Mouse (Mus musculus): ENCODE results near the gene Nell2. TPM values are rescaled to one million over a fixed set of nuclear protein-coding genes. Genes with fewer than 3 reads are reported as not detected.

Nell2 gene
- polyA plus RNA-seq, 1 experiment from 2014 or later = 1.9 TPM

GRCm38 (mm10) chr15:95138709-95139409 lies 389.5 kb downstream of the Nell2 start:
- H3K27me3 ChIP-seq (ENCODE audit: control insufficient read depth, insufficient read depth, low read length) = no peaks in the 10 kb centered on the region
- ATAC-seq (replicated peaks; ENCODE audit: extremely low read depth, insufficient read depth, low FRiP score) = no peak
- WGBS = 53% methylated on average over 12 of the region's 12 CpGs
- no peaks in the 10 kb centered on the region for H3K9me3 ChIP-seq (replicated peaks; ENCODE audit: control insufficient read depth, low read length)
- H3K9ac ChIP-seq (ENCODE audit: low read length) = no peak overlapping the region
- H3K27ac ChIP-seq (ENCODE audit: low read length) = no peak overlapping the region
- H3K4me1 ChIP-seq (ENCODE audit: control insufficient read depth, insufficient read depth, low read length) = no peaks in the 10 kb centered on the region
- no peak overlapping the region for H3K4me3 ChIP-seq (ENCODE audit: low read length)
- no peak overlapping the region for H3K4me2 ChIP-seq (ENCODE audit: low read depth, low read length)
- H3K36me3 ChIP-seq (ENCODE audit: control insufficient read depth, insufficient read depth) = no peaks in the 10 kb centered on the region

- no peak overlapping the region for H3K9ac ChIP-seq (ENCODE audit: low read length)
- 67% methylated on average over 10 of the region's 10 CpGs for WGBS
- no peaks in the 10 kb centered on the region for H3K27me3 ChIP-seq (ENCODE audit: control insufficient read depth, insufficient read depth, low read length)
- no peaks in the 10 kb centered on the region for H3K9me3 ChIP-seq (replicated peaks; ENCODE audit: control insufficient read depth, low read length)
- no peaks in the 10 kb centered on the region for H3K4me1 ChIP-seq (ENCODE audit: control insufficient read depth, insufficient read depth, low read length)
- H3K36me3 ChIP-seq (ENCODE audit: control insufficient read depth, insufficient read depth) = no peaks in the 10 kb centered on the region
- H3K4me3 ChIP-seq (ENCODE audit: low read length) = no peak overlapping the region
- no peak overlapping the region for H3K27ac ChIP-seq (ENCODE audit: low read length)
- no peak for ATAC-seq (replicated peaks; ENCODE audit: extremely low read depth, insufficient read depth, low FRiP score)
- no peak overlapping the region for H3K4me2 ChIP-seq (ENCODE audit: low read depth, low read length)
These were observed 391.1 kb downstream of the Nell2 start for GRCm38 (mm10) chr15:95137018-95137810.

- H3K27me3 ChIP-seq (ENCODE audit: control insufficient read depth, insufficient read depth, low read length) = no peaks in the 10 kb centered on the region
- no peak for ATAC-seq (replicated peaks; ENCODE audit: extremely low read depth, insufficient read depth, low FRiP score)
- H3K9me3 ChIP-seq (replicated peaks; ENCODE audit: control insufficient read depth, low read length) = no peaks in the 10 kb centered on the region
- no peak overlapping the region for H3K4me2 ChIP-seq (ENCODE audit: low read depth, low read length)
- H3K4me1 ChIP-seq (ENCODE audit: control insufficient read depth, insufficient read depth, low read length) = no peaks in the 10 kb centered on the region
- H3K9ac ChIP-seq (ENCODE audit: low read length) = no peak overlapping the region
- H3K4me3 ChIP-seq (ENCODE audit: low read length) = no peak overlapping the region
- WGBS = 85% methylated on average over 17 of the region's 17 CpGs
- H3K36me3 ChIP-seq (ENCODE audit: control insufficient read depth, insufficient read depth) = no peaks in the 10 kb centered on the region
- H3K27ac ChIP-seq (ENCODE audit: low read length) = no peak overlapping the region
These were observed 392.3 kb downstream of the Nell2 start for GRCm38 (mm10) chr15:95135926-95136609.

GRCm38 (mm10) chr15:95131401-95131800 lies 397.0 kb downstream of the Nell2 start:
- Histone ChIP-seq H3K4me2 (ENCODE audit: low read depth, low read length) (no peak overlapping the region), H3K4me1 (ENCODE audit: control insufficient read depth, insufficient read depth, low read length) (no peaks in the 10 kb centered on the region), H3K4me3 (ENCODE audit: low read length) (no peak overlapping the region), H3K9me3 (replicated peaks; ENCODE audit: control insufficient read depth, low read length) (no peaks in the 10 kb centered on the region), H3K9ac (ENCODE audit: low read length) (no peak overlapping the region), H3K27me3 (ENCODE audit: control insufficient read depth, insufficient read depth, low read length) (no peaks in the 10 kb centered on the region), H3K36me3 (ENCODE audit: control insufficient read depth, insufficient read depth) (no peaks in the 10 kb centered on the region), H3K27ac (ENCODE audit: low read length) (no peak overlapping the region)
- 63% methylated on average over 4 of the region's 4 CpGs for WGBS
- no peak for ATAC-seq (replicated peaks; ENCODE audit: extremely low read depth, insufficient read depth, low FRiP score)

- no peaks in the 10 kb centered on the region for H3K27me3 ChIP-seq (ENCODE audit: control insufficient read depth, insufficient read depth, low read length)
- H3K4me2 ChIP-seq (ENCODE audit: low read depth, low read length) = no peak overlapping the region
- H3K4me3 ChIP-seq (ENCODE audit: low read length) = no peak overlapping the region
- no peaks in the 10 kb centered on the region for H3K4me1 ChIP-seq (ENCODE audit: control insufficient read depth, insufficient read depth, low read length)
- no peak for ATAC-seq (replicated peaks; ENCODE audit: extremely low read depth, insufficient read depth, low FRiP score)
- no peaks in the 10 kb centered on the region for H3K9me3 ChIP-seq (replicated peaks; ENCODE audit: control insufficient read depth, low read length)
- 76% methylated on average over 4 of the region's 4 CpGs for WGBS
- H3K27ac ChIP-seq (ENCODE audit: low read length) = no peak overlapping the region
- no peaks in the 10 kb centered on the region for H3K36me3 ChIP-seq (ENCODE audit: control insufficient read depth, insufficient read depth)
- H3K9ac ChIP-seq (ENCODE audit: low read length) = no peak overlapping the region
These were observed 419.7 kb downstream of the Nell2 start for GRCm38 (mm10) chr15:95108626-95109025.

GRCm38 (mm10) chr15:95107246-95107809 lies 421.0 kb downstream of the Nell2 start:
- H3K4me3 ChIP-seq (ENCODE audit: low read length) = no peak overlapping the region
- H3K9me3 ChIP-seq (replicated peaks; ENCODE audit: control insufficient read depth, low read length) = no peaks in the 10 kb centered on the region
- H3K4me2 ChIP-seq (ENCODE audit: low read depth, low read length) = no peak overlapping the region
- WGBS = 72% methylated on average over 8 of the region's 8 CpGs
- H3K27ac ChIP-seq (ENCODE audit: low read length) = no peak overlapping the region
- no peaks in the 10 kb centered on the region for H3K4me1 ChIP-seq (ENCODE audit: control insufficient read depth, insufficient read depth, low read length)
- no peak overlapping the region for H3K9ac ChIP-seq (ENCODE audit: low read length)
- no peaks in the 10 kb centered on the region for H3K36me3 ChIP-seq (ENCODE audit: control insufficient read depth, insufficient read depth)
- no peaks in the 10 kb centered on the region for H3K27me3 ChIP-seq (ENCODE audit: control insufficient read depth, insufficient read depth, low read length)
- no peak for ATAC-seq (replicated peaks; ENCODE audit: extremely low read depth, insufficient read depth, low FRiP score)

GRCm38 (mm10) chr15:95101522-95101921 lies 426.8 kb downstream of the Nell2 start:
- H3K9me3 ChIP-seq (replicated peaks; ENCODE audit: control insufficient read depth, low read length) = no peaks in the 10 kb centered on the region
- H3K4me1 ChIP-seq (ENCODE audit: control insufficient read depth, insufficient read depth, low read length) = no peaks in the 10 kb centered on the region
- H3K4me2 ChIP-seq (ENCODE audit: low read depth, low read length) = no peak overlapping the region
- ATAC-seq (replicated peaks; ENCODE audit: extremely low read depth, insufficient read depth, low FRiP score) = no peak
- H3K36me3 ChIP-seq (ENCODE audit: control insufficient read depth, insufficient read depth) = no peaks in the 10 kb centered on the region
- H3K9ac ChIP-seq (ENCODE audit: low read length) = no peak overlapping the region
- H3K27ac ChIP-seq (ENCODE audit: low read length) = no peak overlapping the region
- no peak overlapping the region for H3K4me3 ChIP-seq (ENCODE audit: low read length)
- no peaks in the 10 kb centered on the region for H3K27me3 ChIP-seq (ENCODE audit: control insufficient read depth, insufficient read depth, low read length)

GRCm38 (mm10) chr15:95100133-95100532 lies 428.2 kb downstream of the Nell2 start:
- H3K4me1 ChIP-seq (ENCODE audit: control insufficient read depth, insufficient read depth, low read length) = no peaks in the 10 kb centered on the region

GRCm38 (mm10) chr15:95085962-95086361 lies 442.4 kb downstream of the Nell2 start:
- H3K4me3 ChIP-seq (ENCODE audit: low read length) = no peak overlapping the region
- no peak overlapping the region for H3K27ac ChIP-seq (ENCODE audit: low read length)
- no peak for ATAC-seq (replicated peaks; ENCODE audit: extremely low read depth, insufficient read depth, low FRiP score)
- H3K36me3 ChIP-seq (ENCODE audit: control insufficient read depth, insufficient read depth) = no peaks in the 10 kb centered on the region
- 64% methylated on average over 7 of the region's 7 CpGs for WGBS
- no peaks in the 10 kb centered on the region for H3K27me3 ChIP-seq (ENCODE audit: control insufficient read depth, insufficient read depth, low read length)
- no peak overlapping the region for H3K9ac ChIP-seq (ENCODE audit: low read length)
- H3K4me2 ChIP-seq (ENCODE audit: low read depth, low read length) = no peak overlapping the region
- no peaks in the 10 kb centered on the region for H3K4me1 ChIP-seq (ENCODE audit: control insufficient read depth, insufficient read depth, low read length)
- no peaks in the 10 kb centered on the region for H3K9me3 ChIP-seq (replicated peaks; ENCODE audit: control insufficient read depth, low read length)

More at GRCm38 (mm10) chr15:95100133-95100532, 428.2 kb downstream of the Nell2 start:
- no peak overlapping the region for H3K27ac ChIP-seq (ENCODE audit: low read length)
- H3K4me2 ChIP-seq (ENCODE audit: low read depth, low read length) = no peak overlapping the region
- H3K9ac ChIP-seq (ENCODE audit: low read length) = no peak overlapping the region
- no peaks in the 10 kb centered on the region for H3K27me3 ChIP-seq (ENCODE audit: control insufficient read depth, insufficient read depth, low read length)
- H3K9me3 ChIP-seq (replicated peaks; ENCODE audit: control insufficient read depth, low read length) = no peaks in the 10 kb centered on the region
- no peak overlapping the region for H3K4me3 ChIP-seq (ENCODE audit: low read length)
- WGBS = 81% methylated on average over 7 of the region's 7 CpGs
- no peaks in the 10 kb centered on the region for H3K36me3 ChIP-seq (ENCODE audit: control insufficient read depth, insufficient read depth)
- ATAC-seq (replicated peaks; ENCODE audit: extremely low read depth, insufficient read depth, low FRiP score) = no peak

All from heart, embryonic 16.5 days (tissue).